Mouse (Mus musculus) cerebellum, postnatal 10 days (tissue): ENCODE data around the gene Ntng2.

Experiments
- DNase-seq, 2 experiments: peaks; one replicate each; pipeline ENCODE4 v3.0.0; 2021; ENCODE audit warnings: mixed read lengths in 2 of 2

Gene Ntng2

GRCm38 (mm10) chr2:29191216-29192215 is 61.3 kb downstream of the Ntng2 start:
- DNase-seq = peak in 1 of 2 experiments; percentile 17

DNA sequence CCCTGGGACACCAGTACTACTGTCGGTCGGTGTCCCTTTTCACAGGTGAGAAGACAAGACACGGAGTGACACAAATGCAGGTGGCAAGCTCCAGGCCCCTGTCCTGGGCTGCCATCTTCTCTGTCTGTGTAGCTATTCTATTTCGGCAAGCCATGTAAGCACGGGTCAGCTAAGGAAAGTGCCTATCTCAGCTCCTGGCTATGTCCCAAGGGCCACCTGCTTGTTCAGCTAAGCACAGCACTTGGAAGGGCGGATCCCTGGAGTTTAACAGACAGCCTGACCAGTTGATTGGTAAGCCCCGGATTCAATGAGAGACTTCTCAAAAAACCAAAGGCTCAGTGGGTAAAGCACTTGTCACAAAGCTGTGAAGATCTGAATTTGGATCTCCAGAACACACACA is 62.4 kb downstream of the Ntng2 start:
- peak in 1 of 2 experiments; percentile 24 for DNase-seq

GRCm38 (mm10) chr2:29186209-29186608 is 66.6 kb downstream of the Ntng2 start:
- DNase-seq = no peak

- no peak for DNase-seq
These were observed 69.4 kb downstream of the Ntng2 start for GRCm38 (mm10) chr2:29183266-29183924.

DNA sequence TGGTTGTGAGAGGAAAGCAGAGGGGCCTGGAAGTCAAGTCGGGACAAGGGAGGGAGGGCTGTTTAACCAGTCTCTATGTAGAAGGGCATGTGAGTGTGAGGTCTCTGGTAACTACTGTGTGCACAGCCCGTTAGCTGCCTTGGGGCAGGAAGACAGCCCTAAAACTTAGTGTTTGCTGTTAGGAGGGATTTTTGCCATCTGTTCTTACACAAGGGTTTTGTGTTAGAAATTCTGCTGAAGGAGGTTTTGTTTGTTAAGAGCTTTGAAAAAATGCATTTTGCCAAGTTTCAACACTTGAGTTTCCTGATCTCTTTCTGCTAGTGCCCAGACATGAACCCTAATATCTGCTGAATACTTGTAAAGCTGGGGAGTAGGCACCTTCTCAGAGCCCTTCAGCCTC is 71.7 kb downstream of the Ntng2 start:
- DNase-seq = no peak

DNA sequence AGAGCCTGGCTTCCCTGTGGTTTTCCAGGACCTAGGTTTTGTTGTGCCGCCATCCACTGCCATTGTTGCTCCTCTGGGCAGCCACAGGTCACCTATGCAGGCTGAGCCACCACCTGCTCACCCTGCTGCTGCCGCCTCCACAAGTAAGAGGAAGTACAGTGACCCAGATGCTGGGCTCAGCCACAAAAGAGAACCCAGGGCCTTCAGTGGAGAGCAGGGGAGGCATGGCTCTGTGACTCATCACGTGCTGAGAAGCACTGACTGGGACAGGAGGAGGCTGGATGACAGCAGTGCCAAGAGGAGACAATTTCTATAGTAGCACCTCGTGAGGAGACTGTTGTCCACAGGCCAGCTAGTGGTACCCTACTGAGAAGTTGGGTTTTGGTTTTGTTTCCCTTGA is 73.0 kb downstream of the Ntng2 start:
- no peak for DNase-seq

DNA sequence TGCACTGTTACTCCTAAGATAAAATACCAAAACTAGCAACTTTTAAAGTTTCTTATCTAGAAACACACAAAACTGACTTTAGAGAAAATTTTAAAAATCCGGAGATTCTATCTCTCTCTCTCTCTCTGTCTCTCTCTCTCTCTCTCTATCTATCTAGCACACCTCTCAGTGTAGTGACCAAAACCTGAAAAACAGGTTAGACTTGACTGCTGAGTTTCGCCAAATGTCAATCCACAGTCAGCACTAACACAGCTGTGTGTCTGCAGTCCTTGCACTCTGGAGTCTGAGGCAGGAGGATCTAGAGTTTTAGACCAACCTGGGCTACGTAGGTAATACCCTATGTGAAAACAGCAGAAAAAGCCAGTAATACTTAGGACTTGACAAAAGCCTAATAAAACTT is 77.9 kb downstream of the Ntng2 start:
- no peak for DNase-seq

DNA sequence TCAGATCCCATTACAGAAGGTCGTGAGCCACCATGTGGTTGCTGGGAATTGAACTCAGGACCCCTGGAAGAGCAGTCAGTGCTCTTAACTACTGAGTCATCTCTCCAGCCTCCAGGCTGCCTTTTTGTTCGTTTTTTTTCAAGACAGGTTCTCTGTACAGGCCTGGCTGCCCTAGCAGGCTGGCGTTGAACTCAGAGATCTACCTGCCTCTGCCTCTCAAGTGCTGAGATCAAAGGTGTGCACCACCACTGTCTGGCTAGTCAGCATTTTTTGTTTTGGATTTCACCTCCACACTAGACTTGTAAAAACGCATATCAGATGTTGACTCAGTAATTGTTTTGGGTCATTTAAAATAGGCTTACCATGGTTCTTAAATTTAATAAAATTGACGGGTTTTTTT is 84.7 kb downstream of the Ntng2 start:
- DNase-seq = no peak

- DNase-seq = no peak
These were observed 100.9 kb downstream of the Ntng2 start for GRCm38 (mm10) chr2:29151941-29152340.
